Mouse (Mus musculus) liver, adult (tissue): Measurements from ENCODE around the gene Lrrc20.

Experiments
- GATA4 ChIP-seq: IDR thresholded peaks from 2 replicates; pipeline ENCODE4 v1.6.1; 2014; ENCODE audit warnings: mild to moderate bottlenecking, low read length; ENCODE audit not compliant: insufficient replicate concordance

Gene Lrrc20

DNA sequence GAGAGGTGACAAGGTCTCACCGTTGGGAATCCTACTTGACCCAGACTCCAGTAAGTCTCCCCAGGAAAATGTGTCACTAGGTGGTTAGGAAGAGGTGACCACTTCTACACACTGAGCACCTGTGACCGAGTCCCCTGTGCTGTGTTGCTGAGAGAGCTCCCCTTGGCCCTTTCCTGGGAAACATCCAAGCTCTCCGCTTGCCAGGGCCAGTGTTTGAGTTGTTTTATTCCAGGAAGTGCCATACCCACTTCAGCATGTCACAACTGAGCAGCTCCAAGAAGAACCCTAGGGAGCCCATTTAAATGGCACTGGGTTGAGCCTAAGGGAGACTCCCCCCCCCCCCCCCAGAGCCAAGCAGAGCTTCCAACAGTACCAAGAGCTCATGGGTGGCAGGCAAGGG lies 150.9 kb downstream of the Lrrc20 start:
- no peak for TF ChIP-seq GATA4

DNA sequence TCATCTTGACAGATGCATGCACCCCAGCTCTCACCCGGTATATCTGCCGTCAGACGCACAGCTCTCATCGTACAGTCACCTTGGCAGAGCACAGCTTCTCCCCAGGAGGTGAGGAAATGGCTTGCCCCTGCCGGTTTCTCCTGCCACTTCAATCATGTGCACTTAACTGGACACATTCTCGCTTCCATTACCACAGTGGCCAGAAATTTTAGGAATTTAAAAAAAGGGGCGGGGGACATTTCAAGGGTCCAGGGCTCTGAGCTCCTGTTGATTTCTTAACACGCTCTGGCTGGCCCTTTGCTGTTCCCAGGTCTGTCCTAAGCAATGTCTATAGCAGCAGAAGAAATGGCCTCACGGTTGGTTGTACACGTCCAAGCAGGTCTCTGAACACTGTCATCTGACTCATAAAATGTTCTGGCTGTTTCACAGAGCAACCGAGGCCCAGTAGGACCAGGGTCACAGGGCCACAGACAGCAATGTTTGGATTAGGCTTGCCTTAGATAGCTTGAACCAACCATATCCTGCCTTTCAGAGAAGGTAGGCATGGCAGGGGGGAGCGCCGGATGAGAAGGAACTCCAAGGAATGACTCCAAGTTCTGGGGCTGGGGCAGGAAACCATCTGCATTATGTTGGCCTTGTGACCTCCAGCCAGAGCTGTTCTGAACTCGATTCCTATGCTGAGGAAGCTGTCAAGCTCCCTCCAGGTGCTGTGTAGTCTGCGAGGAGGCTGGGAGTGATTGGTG lies 151.8 kb downstream of the Lrrc20 start:
- TF ChIP-seq GATA4: no peak

DNA sequence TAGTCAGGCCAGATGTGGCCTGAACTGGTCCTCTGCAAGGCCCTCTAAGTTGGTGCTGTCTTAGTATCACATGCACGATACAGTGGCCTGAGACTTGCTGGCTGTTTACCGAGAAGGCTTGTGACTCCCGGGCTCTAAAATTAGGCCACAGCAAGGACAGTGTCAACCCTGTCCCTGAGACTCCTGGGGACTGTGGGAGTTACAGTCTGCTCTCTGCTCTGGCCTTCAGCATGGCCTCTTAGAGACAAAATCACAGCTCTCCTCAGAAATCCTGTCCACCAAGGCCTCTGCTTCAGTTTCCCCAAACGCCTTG lies 152.3 kb downstream of the Lrrc20 start:
- TF ChIP-seq GATA4: no peak
